Mouse (Mus musculus): ENCODE data around the gene Map3k11.

- TF ChIP-seq POLR2A (IDR thresholded peaks at IDR 0.05; ENCODE audit: insufficient read depth, low read depth, low read length) (peak; percentile 43; the same call in 1 of the 2 replicates), CTCF (IDR thresholded peaks at IDR 0.05) (no peak)
These were observed 36.0 kb downstream of the Map3k11 start for GRCm38 (mm10) chr19:5724549-5724941.
